Mouse (Mus musculus): ENCODE measurements at regions not wholly inside any gene's neighbourhood (a gene's known extent, or its start where the extent isn't known, plus 50 kb on each side); places are given as distances from the start of the nearest gene placed in this dataset.

DNA sequence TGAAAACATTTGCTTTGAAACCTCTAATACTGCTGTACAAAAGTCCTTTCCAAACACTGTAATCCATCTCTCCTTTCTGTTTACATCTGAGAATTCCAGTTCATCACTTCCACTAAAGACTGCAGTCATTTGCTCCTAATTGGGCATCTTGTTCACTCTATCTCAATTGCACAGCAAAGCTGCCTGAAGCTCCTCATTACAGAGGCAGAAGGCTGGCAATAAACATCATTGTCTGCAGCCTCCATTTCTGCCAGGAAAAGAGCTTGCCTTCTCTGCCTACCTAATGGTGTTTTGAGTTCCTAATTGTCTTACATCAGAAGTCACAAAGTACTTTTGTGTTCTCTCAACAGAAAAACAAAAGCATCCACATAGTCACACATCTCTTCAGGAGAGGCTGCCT lies 207.7 kb downstream of the Kcnj2 start:
- DNase-seq (ENCODE audit: extremely low spot score, low read depth, low spot score): no peak

DNA sequence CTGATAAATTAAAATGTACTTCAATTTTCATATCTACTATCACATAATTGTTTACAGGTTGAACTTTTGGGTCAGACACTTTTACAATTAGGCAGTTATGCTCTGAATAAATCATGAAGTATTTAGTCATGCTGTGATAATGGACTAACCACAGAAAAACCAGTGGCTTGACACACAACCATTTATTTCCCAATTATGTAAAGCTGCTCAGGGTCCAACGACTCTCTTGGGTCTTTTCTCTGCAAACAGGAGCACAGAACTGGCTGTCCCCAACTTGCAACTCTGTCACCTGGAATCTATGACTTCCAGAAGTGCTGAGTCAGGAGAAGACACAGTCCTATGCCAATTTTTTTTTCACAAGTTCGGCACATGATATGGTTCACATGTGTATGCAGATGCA lies 214.8 kb downstream of the Kcnj2 start:
- no peak for DNase-seq (ENCODE audit: extremely low spot score, low read depth, low spot score)

DNA sequence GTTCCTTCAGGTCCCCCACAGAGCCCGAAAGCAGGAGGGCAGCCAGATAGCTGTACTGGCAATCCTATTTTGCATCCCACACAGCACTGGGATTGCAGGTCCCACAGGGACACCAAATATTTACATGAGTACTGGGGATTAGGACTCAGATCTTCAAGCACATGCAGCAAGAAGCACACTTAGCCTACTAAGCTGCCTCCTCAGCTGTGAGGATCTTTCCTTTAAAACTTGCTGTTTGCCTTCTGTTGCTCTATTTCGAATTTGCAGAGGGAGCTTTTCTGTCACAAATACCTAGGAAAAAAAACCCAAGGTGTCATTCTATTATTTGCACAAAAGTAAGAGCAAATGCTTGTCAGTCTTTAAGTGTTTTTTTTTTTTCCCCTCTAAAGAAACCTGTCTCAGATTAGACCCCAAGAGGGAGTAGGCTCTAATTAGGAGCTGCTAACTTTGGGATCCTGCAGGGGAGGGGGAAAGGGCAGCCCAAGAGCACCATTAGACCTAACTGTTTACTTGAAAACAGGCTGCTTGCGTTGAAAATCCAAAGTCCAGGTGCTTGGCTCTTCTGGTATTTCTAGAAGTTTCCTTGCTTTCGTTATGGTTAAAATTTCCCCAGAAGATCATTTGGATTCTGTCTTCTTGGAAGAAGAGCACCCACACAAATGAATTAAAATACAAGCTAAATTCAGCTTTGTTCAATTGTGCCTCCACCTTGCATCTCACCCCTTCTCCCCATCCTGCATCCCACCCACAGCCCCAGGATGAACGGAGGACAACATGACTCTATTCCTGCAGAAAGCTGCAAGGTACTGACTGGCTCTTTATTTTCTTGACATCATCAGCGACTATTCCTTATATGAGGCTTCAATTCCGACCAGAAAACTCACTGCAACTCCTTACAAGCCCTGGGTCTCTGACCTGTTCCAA lies 215.5 kb downstream of the Kcnj2 start:
- DNase-seq (ENCODE audit: extremely low spot score, low read depth, low spot score): no peak

DNA sequence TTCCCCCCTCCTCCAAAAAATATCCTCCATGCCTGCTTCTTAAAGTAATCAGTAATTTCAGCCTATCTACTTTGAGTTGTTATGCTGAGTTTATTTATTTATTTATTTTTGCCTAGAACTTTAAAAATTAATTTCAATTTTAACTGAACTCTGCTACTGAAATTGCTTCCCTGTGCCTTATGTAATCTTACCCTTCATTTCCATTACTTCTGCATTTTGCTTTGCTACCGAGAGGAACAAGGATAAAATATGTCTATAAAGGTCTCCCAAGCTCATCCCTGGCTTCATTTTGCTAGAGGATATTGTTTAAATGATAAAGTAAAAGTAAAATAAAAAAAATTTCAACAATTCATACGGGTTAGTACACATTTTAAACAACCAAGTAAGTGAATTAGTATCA lies 216.3 kb downstream of the Kcnj2 start:
- DNase-seq (ENCODE audit: extremely low spot score, low read depth, low spot score): no peak

DNA sequence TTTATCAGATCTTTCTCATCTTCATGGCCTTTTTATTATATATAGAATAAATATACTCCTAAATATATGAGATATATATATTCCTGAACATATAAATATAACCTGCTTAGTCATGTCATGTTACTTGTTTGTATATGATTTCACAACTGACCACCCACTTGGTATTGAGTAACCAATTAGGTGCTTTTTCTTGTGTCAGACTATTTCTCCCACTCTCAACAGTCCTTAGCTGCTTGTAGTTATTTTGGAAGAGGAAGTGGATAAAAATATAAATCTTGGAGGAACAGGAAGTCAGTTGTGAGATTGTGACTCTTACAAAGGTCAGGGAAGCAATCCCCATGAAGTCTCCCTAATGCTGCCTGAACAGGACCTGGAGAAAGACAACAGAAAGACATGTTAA lies 224.6 kb downstream of the Kcnj2 start:
- DNase-seq (ENCODE audit: extremely low spot score, low read depth, low spot score): no peak

DNA sequence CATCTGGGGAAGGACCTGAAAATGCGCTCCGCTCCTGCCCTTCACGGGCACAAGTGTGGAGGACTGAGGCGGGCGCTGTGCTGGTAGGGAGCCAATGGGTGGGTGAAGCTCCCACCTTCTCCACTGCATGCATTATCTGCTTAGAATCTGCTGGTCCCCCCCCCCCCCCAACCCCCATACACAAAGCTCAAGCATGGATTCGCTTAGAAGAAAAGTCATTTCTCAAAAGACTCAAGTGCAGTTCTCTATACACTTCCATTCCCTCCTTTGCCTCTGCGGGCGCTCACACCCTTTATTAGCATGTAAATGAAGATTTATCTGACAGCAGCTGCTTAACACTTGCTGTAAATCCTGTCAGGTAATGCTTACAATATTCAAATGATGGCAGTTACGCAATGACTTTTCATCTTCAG lies 230.4 kb downstream of the Kcnj2 start:
- no peak for DNase-seq (ENCODE audit: extremely low spot score, low read depth, low spot score)

DNA sequence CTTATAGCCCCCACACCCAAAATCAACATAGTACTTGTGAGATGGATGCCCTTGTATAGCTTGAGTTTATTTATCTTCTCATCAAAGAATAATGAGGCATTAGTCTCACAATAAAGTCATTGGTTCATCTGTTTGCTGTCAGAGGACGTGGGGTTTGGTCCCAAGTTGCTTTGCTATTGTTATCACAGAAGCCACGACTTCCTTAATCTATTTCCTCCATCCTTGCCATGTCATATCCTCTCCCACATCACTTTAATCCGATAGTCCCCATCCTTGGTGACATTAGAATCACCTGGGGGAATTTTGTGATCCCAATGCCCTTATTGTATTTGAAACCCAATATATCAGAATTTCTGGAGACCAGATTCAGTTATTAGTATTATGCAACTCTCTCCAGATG lies 246.8 kb downstream of the Kcnj2 start:
- no peak for DNase-seq (ENCODE audit: extremely low spot score, low read depth, low spot score)

DNA sequence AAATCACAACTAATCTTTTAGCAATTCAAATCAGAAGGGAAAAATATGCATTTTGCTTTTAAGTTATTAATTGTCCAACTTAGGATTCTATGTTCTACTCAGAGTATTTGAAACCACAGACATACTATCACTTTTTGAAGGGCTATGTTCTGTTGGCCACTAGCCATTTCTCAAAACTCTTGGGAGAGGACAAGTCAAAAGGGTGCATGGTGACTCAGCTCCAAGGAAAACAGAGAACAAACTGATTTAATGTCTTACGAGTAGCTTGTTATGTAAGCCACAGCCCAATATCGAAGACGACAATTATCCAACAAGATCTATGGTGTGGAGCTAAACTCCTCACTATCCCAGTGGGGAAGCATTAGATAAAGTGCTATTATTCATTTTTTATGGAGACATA lies 247.6 kb downstream of the Kcnj2 start:
- no peak for DNase-seq (ENCODE audit: extremely low spot score, low read depth, low spot score)

DNA sequence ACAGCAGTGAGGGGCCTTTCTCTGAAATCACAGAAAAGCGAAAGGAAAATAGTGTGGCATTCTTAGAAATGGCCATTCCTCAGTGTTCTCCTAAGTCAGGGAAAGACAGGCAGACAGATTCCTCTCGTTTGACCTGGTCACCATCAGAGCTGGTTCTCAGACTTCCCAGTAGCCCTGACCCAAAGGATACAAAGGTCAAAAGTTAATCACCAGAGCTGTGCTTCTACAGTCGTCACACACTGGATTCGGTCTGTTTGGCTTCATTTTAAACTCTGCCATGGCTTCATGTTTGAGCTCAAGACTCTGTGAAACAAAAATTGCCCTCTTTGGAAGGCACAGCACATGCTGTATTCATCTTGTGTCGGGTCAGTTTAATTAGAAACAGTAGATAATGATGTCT lies 255.6 kb downstream of the Kcnj2 start:
- DNase-seq (ENCODE audit: extremely low spot score, low read depth, low spot score): no peak

DNA sequence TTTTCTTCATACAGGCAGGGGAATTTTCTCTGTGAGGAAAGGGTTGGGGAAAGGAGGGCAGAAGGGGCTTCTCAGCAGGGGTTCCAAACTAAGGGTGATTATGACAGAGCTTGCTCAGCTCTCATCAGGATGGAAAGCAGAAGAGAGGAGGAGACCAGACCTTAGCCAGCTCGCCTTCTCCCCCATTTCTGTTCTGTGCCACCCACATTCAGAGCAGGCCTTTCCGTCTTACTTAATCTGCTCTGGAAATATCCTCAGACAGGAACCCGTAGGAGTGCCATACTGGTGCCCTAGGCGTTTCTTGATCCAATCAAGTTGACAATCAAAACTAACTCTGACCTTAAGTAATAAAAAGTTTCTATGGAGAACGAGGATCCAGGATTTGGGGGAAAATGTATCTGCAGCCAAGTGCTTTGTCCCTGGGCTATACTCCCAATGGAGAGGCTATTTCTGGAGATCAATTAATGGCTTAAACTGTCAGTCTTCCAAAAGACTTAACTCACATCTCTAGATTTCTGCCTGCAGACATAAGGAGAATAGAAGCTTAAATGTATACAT lies 258.6 kb downstream of the Kcnj2 start:
- no peak for DNase-seq (ENCODE audit: extremely low spot score, low read depth, low spot score)

DNA sequence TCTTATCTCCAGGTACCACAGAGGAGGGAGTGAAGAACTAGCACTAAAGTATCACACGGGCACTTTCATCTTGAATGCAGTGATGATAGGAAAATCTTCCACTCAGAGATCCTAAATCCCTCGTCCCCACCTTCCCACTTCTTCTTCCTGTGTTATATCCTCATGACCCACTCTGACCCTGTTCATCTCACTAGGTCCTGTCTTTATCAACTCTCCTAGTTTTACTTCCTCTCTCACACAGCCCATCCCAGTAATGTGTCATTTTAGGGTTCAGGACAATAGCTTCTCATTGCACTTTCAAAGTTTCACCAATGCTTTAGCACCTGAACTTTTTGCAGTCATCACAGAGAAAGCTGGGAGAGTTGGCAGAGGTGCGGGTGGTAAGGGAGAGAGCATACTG lies 261.0 kb downstream of the Kcnj2 start:
- DNase-seq (ENCODE audit: extremely low spot score, low read depth, low spot score): no peak

DNA sequence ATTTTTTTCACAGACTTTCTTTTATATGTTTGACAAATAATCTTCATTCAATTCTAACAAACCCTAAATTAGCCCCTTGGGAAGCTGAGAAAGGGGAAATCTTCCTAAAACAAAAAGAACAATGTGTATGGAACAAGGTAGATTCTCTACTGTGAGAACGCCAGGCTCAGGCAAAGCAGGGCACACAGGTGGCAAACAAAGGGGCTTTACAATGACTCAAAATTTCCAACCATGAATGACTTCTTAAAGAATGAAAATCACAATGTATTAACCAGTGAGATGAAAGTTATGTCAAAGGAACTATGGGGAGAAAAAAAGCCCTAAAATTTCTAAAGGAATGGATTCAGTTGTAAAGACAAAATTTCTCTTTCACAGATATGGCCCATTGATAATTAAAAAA lies 262.3 kb downstream of the Kcnj2 start:
- no peak for DNase-seq (ENCODE audit: extremely low spot score, low read depth, low spot score)

DNA sequence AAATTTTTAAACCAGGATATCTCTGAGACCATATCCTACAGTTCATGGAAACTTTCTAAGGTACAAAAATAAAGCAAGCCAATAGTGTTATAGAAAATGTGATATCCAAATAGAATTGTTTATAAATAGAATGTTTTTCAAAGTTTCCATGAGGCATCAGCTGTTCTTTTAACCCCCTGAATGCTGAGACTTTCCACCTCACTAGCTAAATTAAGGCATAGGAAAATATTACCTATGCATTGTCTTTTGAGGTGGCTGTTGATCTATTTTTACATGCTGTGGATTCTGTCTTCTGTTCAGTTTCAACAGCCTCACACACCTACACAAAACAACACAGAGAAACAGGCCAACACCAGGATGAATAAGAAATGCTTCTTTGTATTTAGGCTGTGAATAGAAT lies 265.6 kb downstream of the Kcnj2 start:
- DNase-seq (ENCODE audit: extremely low spot score, low read depth, low spot score): no peak

DNA sequence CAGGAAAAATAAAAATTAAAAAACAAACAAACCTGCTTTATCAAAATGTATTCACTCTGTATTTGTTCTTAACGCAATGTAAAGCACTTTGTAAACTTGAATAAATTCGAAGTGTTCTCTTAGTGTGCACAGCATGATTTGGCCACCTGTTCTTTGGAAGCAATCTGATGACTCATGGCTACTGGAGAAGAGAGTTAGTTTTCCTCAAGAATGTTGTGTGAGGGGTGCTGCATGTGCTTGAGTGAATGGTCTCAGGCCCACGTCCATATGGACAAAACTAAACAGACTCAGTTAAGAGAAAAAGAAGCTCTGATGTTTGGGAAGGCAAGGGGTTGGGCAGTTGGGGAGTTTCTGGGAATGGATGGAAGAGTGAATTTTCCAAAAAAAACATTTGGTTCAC lies 267.1 kb downstream of the Kcnj2 start:
- no peak for DNase-seq (ENCODE audit: extremely low spot score, low read depth, low spot score)

DNA sequence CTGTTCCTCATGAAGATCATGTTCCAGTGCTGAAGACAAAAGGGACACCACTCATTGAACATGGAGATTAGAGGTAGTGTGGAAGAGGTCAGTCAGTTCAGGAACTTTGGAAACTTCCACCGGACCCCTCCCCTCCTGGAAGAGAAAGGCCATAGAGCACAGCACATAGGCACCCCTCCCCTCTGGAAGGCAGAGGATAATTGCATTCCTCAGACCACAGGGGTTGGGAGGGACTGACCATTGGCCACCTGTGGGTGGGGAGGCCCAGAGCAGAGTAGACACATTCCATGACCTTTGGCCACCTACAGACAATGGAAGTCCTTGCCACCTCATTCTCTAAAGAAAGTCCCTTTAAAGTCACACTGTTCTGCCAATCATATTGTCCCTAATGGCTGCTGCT lies 281.6 kb downstream of the Kcnj2 start:
- DNase-seq (ENCODE audit: extremely low spot score, low read depth, low spot score): no peak

DNA sequence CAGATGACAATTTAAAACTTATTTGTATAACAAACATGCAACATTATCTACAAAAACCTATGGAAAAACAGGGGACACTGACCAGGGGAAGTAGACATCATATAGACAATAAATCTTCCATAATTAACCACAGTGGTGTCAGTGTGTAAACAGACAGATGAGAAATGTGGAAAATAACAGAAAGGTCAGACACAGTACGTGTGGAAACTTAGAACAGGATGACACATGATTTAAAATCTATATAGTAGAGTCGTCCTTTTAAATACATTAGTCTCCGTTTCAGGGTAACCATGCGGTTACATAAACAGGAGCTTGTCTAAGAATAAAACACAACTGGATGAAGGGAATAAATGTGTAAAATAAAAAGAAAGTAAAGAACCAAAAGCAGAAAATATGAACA lies 284.1 kb downstream of the Kcnj2 start:
- DNase-seq (ENCODE audit: extremely low spot score, low read depth, low spot score): no peak

DNA sequence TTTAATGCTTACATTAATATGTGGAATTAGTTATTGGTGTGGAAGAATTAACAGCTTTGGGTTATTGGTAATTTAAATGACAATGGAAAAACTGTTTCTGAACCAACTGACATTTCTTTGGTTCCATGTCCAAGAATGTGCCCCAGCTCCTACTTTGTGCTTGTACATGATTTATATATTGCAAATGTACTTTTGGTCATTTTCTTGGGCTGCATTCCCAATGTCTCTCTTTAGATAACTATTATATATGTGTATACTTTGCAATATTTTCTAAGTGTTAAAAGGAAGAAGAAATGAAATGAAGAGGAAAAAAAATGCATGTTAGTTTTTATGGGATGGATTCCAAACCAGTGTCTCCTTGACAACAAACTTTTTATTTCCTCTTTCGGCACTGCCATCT lies 297.4 kb downstream of the Kcnj2 start:
- DNase-seq (ENCODE audit: extremely low spot score, low read depth, low spot score): no peak

DNA sequence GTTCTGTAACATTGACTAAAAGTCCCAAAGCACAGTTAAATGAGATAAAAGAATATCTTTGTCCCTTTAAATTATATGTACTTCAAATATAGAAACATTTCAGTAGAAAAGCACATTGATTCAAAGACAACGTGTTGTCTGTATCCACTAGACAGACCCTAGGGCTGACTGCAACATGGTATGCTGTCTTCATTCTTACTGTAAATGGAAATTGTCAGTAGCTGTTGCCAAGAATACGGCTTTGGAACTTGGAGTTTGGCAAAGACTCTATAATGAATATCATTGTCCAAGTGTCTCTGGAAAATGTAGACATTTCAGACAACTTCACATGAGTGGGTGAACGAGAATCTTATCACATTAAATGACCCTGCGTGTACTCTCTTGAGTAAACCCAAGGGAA lies 311.2 kb downstream of the Kcnj2 start:
- no peak for DNase-seq (ENCODE audit: extremely low spot score, low read depth, low spot score)

DNA sequence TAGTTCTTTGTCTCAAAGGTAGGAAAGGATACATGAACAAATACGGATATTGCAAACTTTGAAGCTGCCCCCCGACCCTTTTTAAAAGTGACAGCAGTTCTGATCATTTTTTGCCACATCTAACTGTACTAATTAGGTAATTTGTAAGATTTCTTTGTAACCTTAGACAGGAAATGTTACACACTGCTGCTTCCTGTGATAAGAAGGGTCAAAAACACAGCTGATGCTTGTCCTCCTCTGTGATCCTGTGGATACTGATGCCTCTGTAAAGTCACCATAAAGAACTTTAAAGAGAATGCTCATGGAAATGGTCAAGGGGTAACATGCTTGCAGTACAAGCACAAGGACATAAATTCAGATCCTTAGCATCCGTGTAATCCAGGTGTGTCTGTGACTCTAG lies 313.9 kb downstream of the Kcnj2 start:
- no peak for DNase-seq (ENCODE audit: extremely low spot score, low read depth, low spot score)

DNA sequence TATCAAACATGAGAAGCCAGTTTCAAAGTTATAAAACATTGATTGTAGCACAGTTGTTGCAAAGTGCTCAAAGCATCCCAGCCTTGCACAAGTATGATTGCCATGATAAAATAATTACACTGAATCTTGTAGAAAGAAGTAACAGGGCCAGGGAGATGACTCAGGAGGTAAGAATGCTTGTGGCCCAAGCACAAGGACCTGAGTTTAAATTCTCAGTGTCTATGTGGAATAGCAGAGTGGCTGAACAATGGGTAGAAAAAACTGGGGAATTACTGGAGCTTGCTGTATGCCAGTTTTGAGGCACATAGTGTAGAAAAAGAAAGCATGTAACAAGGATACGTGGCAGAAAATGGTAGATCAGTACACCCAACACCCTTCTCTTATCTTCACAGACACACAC lies 332.7 kb downstream of the Kcnj2 start:
- DNase-seq (ENCODE audit: extremely low spot score, low read depth, low spot score): no peak

DNA sequence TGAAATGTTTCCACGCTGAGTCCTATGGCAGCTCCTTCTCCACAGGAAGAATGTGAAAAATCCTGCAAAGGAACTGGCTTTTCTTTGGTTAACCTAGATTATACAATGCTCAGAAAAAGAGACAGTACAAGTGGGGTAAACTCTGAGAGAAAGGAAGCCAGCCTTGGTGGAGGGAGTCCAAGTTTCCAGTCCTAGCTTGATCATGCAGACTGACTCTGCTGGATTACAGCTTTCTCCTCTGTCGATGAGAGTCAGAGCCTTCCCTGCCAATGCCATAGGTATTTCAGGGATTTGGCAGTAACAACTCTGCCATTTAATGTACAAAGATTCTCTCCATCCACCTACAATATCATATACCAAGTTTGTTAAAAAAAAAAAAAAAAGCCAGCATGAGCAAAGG lies 343.3 kb downstream of the Kcnj2 start:
- DNase-seq (ENCODE audit: extremely low spot score, low read depth, low spot score): no peak

DNA sequence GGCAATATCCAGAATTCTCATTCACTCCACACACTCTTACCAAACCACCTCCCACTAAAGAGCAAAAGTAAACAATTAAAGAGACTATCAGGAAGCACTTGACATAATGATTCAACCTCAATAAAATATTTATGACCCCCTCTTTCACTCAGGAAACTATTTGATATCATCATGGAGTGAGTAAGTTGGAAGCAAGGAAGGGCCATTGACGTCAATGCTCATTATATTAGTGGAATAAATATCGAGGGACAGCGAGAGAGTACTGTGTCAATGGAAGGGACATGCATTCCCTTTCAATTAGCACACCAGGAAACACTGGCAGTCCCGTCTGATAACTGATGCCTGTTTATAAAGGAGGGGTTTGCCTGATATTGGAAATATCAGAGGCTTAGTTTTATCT lies 358.9 kb downstream of the Kcnj2 start:
- no peak for DNase-seq (ENCODE audit: extremely low spot score, low read depth, low spot score)

DNA sequence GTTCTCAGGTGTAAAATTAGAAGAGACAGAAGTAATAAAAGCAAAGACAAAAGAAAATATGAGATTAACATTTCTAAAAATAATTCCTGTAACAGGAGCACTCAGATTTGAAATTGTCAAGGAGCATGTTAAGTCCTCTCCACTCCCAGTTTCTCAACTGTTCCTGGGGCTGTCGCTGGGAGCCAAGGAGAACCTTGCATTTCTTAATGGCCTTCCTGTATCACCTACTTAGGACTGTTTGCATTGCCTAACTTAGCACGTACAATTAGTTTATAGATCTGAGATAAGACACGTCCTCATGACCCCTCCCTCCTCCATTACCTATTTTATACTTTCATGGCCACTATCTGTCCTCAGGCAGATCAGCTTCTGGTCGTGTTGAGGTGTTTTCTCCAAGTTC lies 360.8 kb downstream of the Kcnj2 start:
- DNase-seq (ENCODE audit: extremely low spot score, low read depth, low spot score): no peak

Data from hindlimb bud, embryonic 11.5 days (tissue).